Mouse (Mus musculus) liver, embryonic 14.5 days (tissue): ENCODE results near the gene Mettl8.

Source experiments
- CTCF ChIP-seq: IDR thresholded peaks from 2 replicates; pipeline ENCODE4 v1.5.1; 2016; ENCODE audit warnings: antibody characterized with exemption, low read depth, control low read depth
- EP300 ChIP-seq: IDR thresholded peaks from 2 replicates; pipeline ENCODE4 v1.6.1; 2016; ENCODE audit warnings: antibody characterized with exemption, low read depth

GRCm38 (mm10) chr2:71019704-71020375, 35.5 kb downstream of the Mettl8 start:
- TF ChIP-seq CTCF (no peak), EP300 (no peak)
